Mouse (Mus musculus): ENCODE measurements around the gene Cxcr4. TPM values are rescaled to one million over a fixed set of nuclear protein-coding genes. Genes with fewer than 3 reads are reported as not detected.

Gene Cxcr4
- 4.3 and 4.6 TPM in 2 replicates for polyA plus RNA-seq (2012; rRNA removed)

- no peak for TF ChIP-seq POLR2A (IDR thresholded peaks at IDR 0.05; ENCODE audit: borderline replicate concordance, insufficient read depth, low read length)
- TF ChIP-seq CTCF (IDR thresholded peaks at IDR 0.05; ENCODE audit: borderline replicate concordance, insufficient read depth, low read depth, low read length): no peak; the same call in 1 of the 2 replicates
- Histone ChIP-seq H3K27ac (ENCODE audit: insufficient read depth, low read length) (no peak within 1 kb of the TSS), H3K27me3 (ENCODE audit: control insufficient read depth, insufficient read depth, low read length) (peaks cover 6% of the 10 kb centered on the region; the same call in 1 of the 2 replicates), H3K4me1 (ENCODE audit: control insufficient read depth, insufficient read depth, low read length) (peaks cover 4% of the 10 kb centered on the region; the same call in 1 of the 2 replicates), H3K4me3 (replicated peaks; ENCODE audit: insufficient read depth, low read depth, low read length) (peak within 1 kb of the TSS; percentile 58)
- WGBS: 1% methylated on average over 27 of the region's 27 CpGs
- peak; percentile 27 to 35 for DNase-seq
These were observed at the start of gene Cxcr4 for GRCm38 (mm10) chr1:128592211-128592741. Gene Cxcr4, minus strand, starts transcription at chr1:128592293.

GRCm38 (mm10) chr1:128639707-128640107 lies 47.6 kb upstream of the Cxcr4 start:
- TF ChIP-seq CTCF (IDR thresholded peaks at IDR 0.05; ENCODE audit: borderline replicate concordance, insufficient read depth, low read depth, low read length) (no peak), POLR2A (IDR thresholded peaks at IDR 0.05; ENCODE audit: borderline replicate concordance, insufficient read depth, low read length) (no peak)
- WGBS: 17% methylated on average over 4 of the region's 4 CpGs
- no peaks in the 10 kb centered on the region for H3K4me1 ChIP-seq (ENCODE audit: control insufficient read depth, insufficient read depth, low read length)
- no peak overlapping the region for H3K4me3 ChIP-seq (replicated peaks; ENCODE audit: insufficient read depth, low read depth, low read length)
- no peak overlapping the region for H3K27ac ChIP-seq (ENCODE audit: insufficient read depth, low read length)
- H3K27me3 ChIP-seq (ENCODE audit: control insufficient read depth, insufficient read depth, low read length): no peaks in the 10 kb centered on the region; the same call in 1 of the 2 replicates
- DNase-seq: no peak

GRCm38 (mm10) chr1:128637230-128637740 lies 45.2 kb upstream of the Cxcr4 start:
- WGBS: 92% methylated on average over 7 of the region's 7 CpGs
- TF ChIP-seq POLR2A (IDR thresholded peaks at IDR 0.05; ENCODE audit: borderline replicate concordance, insufficient read depth, low read length) (no peak), CTCF (IDR thresholded peaks at IDR 0.05; ENCODE audit: borderline replicate concordance, insufficient read depth, low read depth, low read length) (no peak)
- Histone ChIP-seq H3K27ac (ENCODE audit: insufficient read depth, low read length) (no peak overlapping the region), H3K4me3 (replicated peaks; ENCODE audit: insufficient read depth, low read depth, low read length) (no peak overlapping the region), H3K27me3 (ENCODE audit: control insufficient read depth, insufficient read depth, low read length) (no peaks in the 10 kb centered on the region; the same call in 1 of the 2 replicates), H3K4me1 (ENCODE audit: control insufficient read depth, insufficient read depth, low read length) (no peaks in the 10 kb centered on the region)
- DNase-seq: no peak

- no peaks in the 10 kb centered on the region for H3K4me1 ChIP-seq (ENCODE audit: control insufficient read depth, insufficient read depth, low read length)
- no peak overlapping the region for H3K4me3 ChIP-seq (replicated peaks; ENCODE audit: insufficient read depth, low read depth, low read length)
- no peak overlapping the region for H3K27ac ChIP-seq (ENCODE audit: insufficient read depth, low read length)
- no peak for DNase-seq
- no peaks in the 10 kb centered on the region; the same call in 1 of the 2 replicates for H3K27me3 ChIP-seq (ENCODE audit: control insufficient read depth, insufficient read depth, low read length)
- no peak for TF ChIP-seq CTCF (IDR thresholded peaks at IDR 0.05; ENCODE audit: borderline replicate concordance, insufficient read depth, low read depth, low read length)
- TF ChIP-seq POLR2A (IDR thresholded peaks at IDR 0.05; ENCODE audit: borderline replicate concordance, insufficient read depth, low read length): no peak
- WGBS: 83% methylated on average over 10 of the region's 10 CpGs
These were observed 44.5 kb upstream of the Cxcr4 start for GRCm38 (mm10) chr1:128636258-128637229.

GRCm38 (mm10) chr1:128633711-128634379 lies 41.8 kb upstream of the Cxcr4 start:
- no peak for TF ChIP-seq CTCF (IDR thresholded peaks at IDR 0.05; ENCODE audit: borderline replicate concordance, insufficient read depth, low read depth, low read length)
- TF ChIP-seq POLR2A (IDR thresholded peaks at IDR 0.05; ENCODE audit: borderline replicate concordance, insufficient read depth, low read length): no peak
- 80% methylated on average over 6 of the region's 6 CpGs for WGBS

GRCm38 (mm10) chr1:128632522-128632921 lies 40.4 kb upstream of the Cxcr4 start:
- TF ChIP-seq POLR2A (IDR thresholded peaks at IDR 0.05; ENCODE audit: borderline replicate concordance, insufficient read depth, low read length) (no peak), CTCF (IDR thresholded peaks at IDR 0.05; ENCODE audit: borderline replicate concordance, insufficient read depth, low read depth, low read length) (no peak)
- no peaks in the 10 kb centered on the region for H3K4me1 ChIP-seq (ENCODE audit: control insufficient read depth, insufficient read depth, low read length)
- H3K4me3 ChIP-seq (replicated peaks; ENCODE audit: insufficient read depth, low read depth, low read length): no peak overlapping the region
- no peak overlapping the region for H3K27ac ChIP-seq (ENCODE audit: insufficient read depth, low read length)
- DNase-seq: no peak
- WGBS: 75% methylated on average over 6 of the region's 6 CpGs
- no peaks in the 10 kb centered on the region; the same call in 1 of the 2 replicates for H3K27me3 ChIP-seq (ENCODE audit: control insufficient read depth, insufficient read depth, low read length)

More at GRCm38 (mm10) chr1:128633711-128634379, 41.8 kb upstream of the Cxcr4 start:
- DNase-seq: no peak
- no peaks in the 10 kb centered on the region; the same call in 1 of the 2 replicates for H3K27me3 ChIP-seq (ENCODE audit: control insufficient read depth, insufficient read depth, low read length)
- no peaks in the 10 kb centered on the region for H3K4me1 ChIP-seq (ENCODE audit: control insufficient read depth, insufficient read depth, low read length)
- H3K27ac ChIP-seq (ENCODE audit: insufficient read depth, low read length): no peak overlapping the region
- no peak overlapping the region for H3K4me3 ChIP-seq (replicated peaks; ENCODE audit: insufficient read depth, low read depth, low read length)

GRCm38 (mm10) chr1:128626144-128626678 lies 34.1 kb upstream of the Cxcr4 start:
- WGBS: 94% methylated on average over 9 of the region's 9 CpGs
- DNase-seq: no peak
- Histone ChIP-seq H3K27ac (ENCODE audit: insufficient read depth, low read length) (no peak overlapping the region), H3K4me3 (replicated peaks; ENCODE audit: insufficient read depth, low read depth, low read length) (no peak overlapping the region), H3K4me1 (ENCODE audit: control insufficient read depth, insufficient read depth, low read length) (no peaks in the 10 kb centered on the region), H3K27me3 (ENCODE audit: control insufficient read depth, insufficient read depth, low read length) (no peaks in the 10 kb centered on the region; the same call in 1 of the 2 replicates)
- TF ChIP-seq POLR2A (IDR thresholded peaks at IDR 0.05; ENCODE audit: borderline replicate concordance, insufficient read depth, low read length): no peak
- TF ChIP-seq CTCF (IDR thresholded peaks at IDR 0.05; ENCODE audit: borderline replicate concordance, insufficient read depth, low read depth, low read length): no peak
